8 mouse cellular contexts compared by ENCODE assay signal in the genomic region with DNA sequence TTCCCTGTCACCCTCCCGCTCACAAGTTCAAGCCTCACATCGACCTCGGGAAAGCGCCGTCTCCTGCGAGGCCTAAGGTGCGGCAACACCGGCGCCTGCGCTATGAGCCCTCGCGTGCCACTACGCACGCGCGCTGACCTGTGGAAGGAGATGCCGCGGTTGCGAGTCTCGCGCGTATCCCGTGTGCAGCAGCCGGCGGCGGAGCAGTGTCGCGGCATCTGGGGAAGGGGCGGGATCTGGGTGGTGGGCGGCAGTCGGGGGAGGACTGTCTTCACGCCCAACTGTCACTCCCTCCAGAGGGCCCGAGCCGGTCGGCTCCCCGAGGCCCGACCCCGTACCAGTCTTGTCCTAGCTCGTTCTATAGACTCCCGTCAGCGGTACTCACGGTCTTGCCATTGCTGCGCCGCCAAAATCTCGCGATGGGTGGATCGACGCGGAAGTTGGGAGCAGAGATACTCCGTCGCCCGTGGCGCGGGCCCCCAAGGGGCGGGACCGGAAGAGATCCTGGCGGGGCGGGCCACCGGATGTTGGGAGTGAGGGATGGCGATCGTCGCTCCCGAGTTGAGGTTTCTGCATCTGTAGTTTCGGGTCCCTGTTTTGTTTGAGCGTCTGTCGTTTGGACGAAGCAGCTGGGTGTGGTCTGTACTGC. TPM values are rescaled to one million over a fixed set of nuclear protein-coding genes. Genes with fewer than 3 reads are reported as not detected.
DNase-seq lines count a peak whose midpoint lies in the region; ATAC-seq and TF ChIP-seq lines count a peak whose summit lies in the region.

A gene (minus strand): TSS at position 497 of the 649 bp plus-strand sequence.

- peak within 1 kb of the TSS; percentile 97 for H3K27ac ChIP-seq in embryonic facial prominence, embryonic 14.5 days (replicated peaks; ENCODE audit: low read depth, low read length)
- H3K27ac ChIP-seq in limb, embryonic 14.5 days (replicated peaks; ENCODE audit: low read depth, low read length) = peak within 1 kb of the TSS; percentile 98
- H3K27ac ChIP-seq in midbrain, postnatal 0 days (ENCODE audit: low read depth, low read length) = peak within 1 kb of the TSS; percentile 98

- TF ChIP-seq CTCF in midbrain, postnatal 0 days (IDR thresholded peaks at IDR 0.05) = no peak

- H3K4me2 ChIP-seq in embryonic facial prominence, embryonic 14.5 days (ENCODE audit: low read depth, low read length) = peak within 1 kb of the TSS; percentile 70
- peak within 1 kb of the TSS; percentile 84 for H3K4me2 ChIP-seq in limb, embryonic 14.5 days (replicated peaks; ENCODE audit: low read depth, low read length, severe bottlenecking)
- H3K4me2 ChIP-seq in midbrain, postnatal 0 days (ENCODE audit: low read depth, low read length, poor library complexity, severe bottlenecking) = peak within 1 kb of the TSS; percentile 89

- TF ChIP-seq POLR2A in limb, embryonic 14.5 days (IDR thresholded peaks at IDR 0.05; ENCODE audit: borderline replicate concordance, extremely low read depth, insufficient read depth, insufficient read length) = peak; percentile 85; the same call in 1 of the 2 replicates

- H3K4me3 ChIP-seq in embryonic facial prominence, embryonic 14.5 days (ENCODE audit: low read depth, low read length) = peak within 1 kb of the TSS; percentile 65
- H3K4me3 ChIP-seq in limb, embryonic 14.5 days (replicated peaks; ENCODE audit: low read length) = peak within 1 kb of the TSS; percentile 75
- peak within 1 kb of the TSS; percentile 64 for H3K4me3 ChIP-seq in midbrain, postnatal 0 days (ENCODE audit: low read depth, low read length)

- peaks cover 11% of the 10 kb centered on the region; the same call in 1 of the 2 replicates for H3K4me1 ChIP-seq in embryonic facial prominence, embryonic 14.5 days (ENCODE audit: control insufficient read depth, insufficient read depth, low read length)
- H3K4me1 ChIP-seq in limb, embryonic 14.5 days (ENCODE audit: control insufficient read depth, insufficient read depth, low read length) = peaks cover 15% of the 10 kb centered on the region
- H3K4me1 ChIP-seq in midbrain, postnatal 0 days (ENCODE audit: insufficient read depth, low read length) = peaks cover 10% of the 10 kb centered on the region

- no peaks in the 10 kb centered on the region for H3K9me3 ChIP-seq in embryonic facial prominence, embryonic 14.5 days (ENCODE audit: control insufficient read depth, low read length)
- H3K9me3 ChIP-seq in limb, embryonic 14.5 days (ENCODE audit: control insufficient read depth, low read length) = no peaks in the 10 kb centered on the region
- no peaks in the 10 kb centered on the region for H3K9me3 ChIP-seq in midbrain, postnatal 0 days (ENCODE audit: low read length)

- peak; percentile 98 for DNase-seq in 3T3-L1 (ENCODE audit: low read depth, low spot score)
- DNase-seq in adrenal gland, postnatal 4 days (ENCODE audit: low spot score in 2 of 2) = peak; percentile 88 to 94
- peak; percentile 99 for DNase-seq in embryonic facial prominence, embryonic 14.5 days (ENCODE audit: low spot score)
- peak; percentile 94 for DNase-seq in heart, adult 8-10 months (ENCODE audit: low spot score)
- DNase-seq in kidney, adult 9 months = peak; percentile 96
- DNase-seq in limb, embryonic 14.5 days (ENCODE audit: low spot score) = peak; percentile 95
- peak; percentile 97 for DNase-seq in midbrain, postnatal 0 days (ENCODE audit: low spot score)
- peak; percentile 91 to 94 for DNase-seq in spleen, postnatal 14 days (ENCODE audit: low spot score in 2 of 2)

- peak within 1 kb of the TSS; percentile 82 for H3K9ac ChIP-seq in embryonic facial prominence, embryonic 14.5 days (ENCODE audit: low read depth, low read length)
- H3K9ac ChIP-seq in limb, embryonic 14.5 days (ENCODE audit: low read depth, low read length, severe bottlenecking) = peak within 1 kb of the TSS; percentile 84
- peak within 1 kb of the TSS; percentile 83 for H3K9ac ChIP-seq in midbrain, postnatal 0 days (replicated peaks; ENCODE audit: low read length, poor library complexity, severe bottlenecking)

- WGBS in embryonic facial prominence, embryonic 14.5 days = under 1% methylated on average over 52 of the region's 67 CpGs
- under 1% methylated on average over 67 of the region's 67 CpGs for WGBS in limb, embryonic 14.5 days
- under 1% methylated on average over 67 of the region's 67 CpGs for WGBS in midbrain, postnatal 0 days

- peaks cover 38% of the 10 kb centered on the region for H3K36me3 ChIP-seq in embryonic facial prominence, embryonic 14.5 days (ENCODE audit: control insufficient read depth, insufficient read depth, low read length)
- H3K36me3 ChIP-seq in limb, embryonic 14.5 days (ENCODE audit: control insufficient read depth, insufficient read depth, low read length) = peaks cover 37% of the 10 kb centered on the region
- peaks cover 19% of the 10 kb centered on the region for H3K36me3 ChIP-seq in midbrain, postnatal 0 days (ENCODE audit: insufficient read depth, low read length)

- peak; percentile 96 for ATAC-seq in embryonic facial prominence, embryonic 14.5 days (ENCODE audit: low read depth)
- peak; percentile 95 for ATAC-seq in limb, embryonic 14.5 days (ENCODE audit: low FRiP score, low read depth)
- ATAC-seq in midbrain, postnatal 0 days (ENCODE audit: low FRiP score) = peak; percentile 96

- no peaks in the 10 kb centered on the region for H3K27me3 ChIP-seq in embryonic facial prominence, embryonic 14.5 days (replicated peaks; ENCODE audit: control insufficient read depth, insufficient read depth, low read length)
- no peaks in the 10 kb centered on the region for H3K27me3 ChIP-seq in limb, embryonic 14.5 days (ENCODE audit: control insufficient read depth, insufficient read depth, low read length)
- no peaks in the 10 kb centered on the region for H3K27me3 ChIP-seq in midbrain, postnatal 0 days (ENCODE audit: insufficient read depth, low read length)

RNA-seq across cellular contexts. Expression of the gene that starts here (rescaled TPM):
- 10 to 100 TPM; 35.6 to 39.7 TPM for total RNA-seq in adrenal gland, postnatal 4 days (2021)
- polyA plus RNA-seq in embryonic facial prominence, embryonic 14.5 days (2014; fragmentation: Nextera tagmentation; extraction: Ambion mirVana) = 50.9 and 54.9 TPM in 2 replicates
- total RNA-seq in heart, adult 8-10 months (2022) = 10 to 100 TPM; 16.6 to 18.5 (median 17.6) TPM
- polyA plus RNA-seq in limb, embryonic 14.5 days (2012; rRNA removed) = 91.9 and 104 TPM in 2 replicates
- 60.0 and 63.2 TPM in 2 replicates for polyA plus RNA-seq in limb, embryonic 14.5 days (2014; fragmentation: Nextera tagmentation; extraction: Ambion mirVana)
- total RNA-seq in midbrain, postnatal 0 days (2014; rRNA removed) = 59.3 and 65.5 TPM in 2 replicates
- 57.1 and 64.1 TPM in 2 replicates for polyA plus RNA-seq in midbrain, postnatal 0 days (2015; fragmentation: Nextera tagmentation; extraction: Ambion mirVana)

Comparison
In these comparisons a context has a peak if more than half of its experiments do, and no peak if none do; other contexts are left out.
1. Peak in every context shown above with its lines: DNase-seq, ATAC-seq, H3K4me3 ChIP-seq and H3K27ac ChIP-seq.